Mouse (Mus musculus): ENCODE data around the gene Bcl9. TPM values are rescaled to one million over a fixed set of nuclear protein-coding genes. Genes with fewer than 3 reads are reported as not detected.
A peak's percentile ranks its signal among the peaks of the same experiment; 100 is the strongest.

Bcl9 gene
- polyA plus RNA-seq, 1 experiment from 2014 or later: 65.4 TPM

GRCm38 (mm10) chr3:97199261-97199660, 98.5 kb downstream of the Bcl9 start:
- ATAC-seq (ENCODE audit: insufficient read depth, low FRiP score, low TSS enrichment) (no peak), DNase-seq (ENCODE audit: low spot score) (no peak)
- no peak overlapping the region for H3K4me3 ChIP-seq (ENCODE audit: low read depth, low read length)
- no peak overlapping the region for H3K4me2 ChIP-seq (ENCODE audit: low read depth)
- H3K27me3 ChIP-seq (ENCODE audit: control insufficient read depth, insufficient read depth, low read length): no peaks in the 10 kb centered on the region
- WGBS: 18% methylated on average over 4 of the region's 4 CpGs
- no peaks in the 10 kb centered on the region for H3K36me3 ChIP-seq (ENCODE audit: control insufficient read depth, insufficient read depth, low read length)
- H3K4me1 ChIP-seq (ENCODE audit: control insufficient read depth, insufficient read depth, low read length): peaks cover 4% of the 10 kb centered on the region; the same call in 1 of the 2 replicates
- no peak overlapping the region for H3K9ac ChIP-seq (ENCODE audit: low read length)
- no peak overlapping the region for H3K27ac ChIP-seq (ENCODE audit: low read depth, low read length)
- H3K9me3 ChIP-seq (ENCODE audit: control insufficient read depth, low read length): no peaks in the 10 kb centered on the region

GRCm38 (mm10) chr3:97196571-97196970, 101.1 kb downstream of the Bcl9 start:
- H3K9me3 ChIP-seq (ENCODE audit: control insufficient read depth, low read length): no peaks in the 10 kb centered on the region
- no peak overlapping the region for H3K27ac ChIP-seq (ENCODE audit: low read depth, low read length)
- no peaks in the 10 kb centered on the region for H3K36me3 ChIP-seq (ENCODE audit: control insufficient read depth, insufficient read depth, low read length)
- no peak overlapping the region for H3K4me2 ChIP-seq (ENCODE audit: low read depth)
- no peak for ATAC-seq (ENCODE audit: insufficient read depth, low FRiP score, low TSS enrichment)
- no peak overlapping the region for H3K9ac ChIP-seq (ENCODE audit: low read length)
- no peaks in the 10 kb centered on the region for H3K27me3 ChIP-seq (ENCODE audit: control insufficient read depth, insufficient read depth, low read length)
- no peak for DNase-seq (ENCODE audit: low spot score)
- H3K4me1 ChIP-seq (ENCODE audit: control insufficient read depth, insufficient read depth, low read length): peaks cover 4% of the 10 kb centered on the region; the same call in 1 of the 2 replicates
- 92% methylated on average over 8 of the region's 8 CpGs for WGBS
- no peak overlapping the region for H3K4me3 ChIP-seq (ENCODE audit: low read depth, low read length)

- WGBS: 44% methylated on average over 10 of the region's 10 CpGs
- Histone ChIP-seq H3K36me3 (ENCODE audit: control insufficient read depth, insufficient read depth, low read length) (no peaks in the 10 kb centered on the region), H3K27me3 (ENCODE audit: control insufficient read depth, insufficient read depth, low read length) (no peaks in the 10 kb centered on the region), H3K4me3 (ENCODE audit: low read depth, low read length) (no peak overlapping the region), H3K4me2 (ENCODE audit: low read depth) (no peak overlapping the region), H3K9me3 (ENCODE audit: control insufficient read depth, low read length) (no peaks in the 10 kb centered on the region), H3K27ac (ENCODE audit: low read depth, low read length) (no peak overlapping the region), H3K4me1 (ENCODE audit: control insufficient read depth, insufficient read depth, low read length) (0 out of 2 replicates have a peak, but pooled peaks cover 7% of the 10 kb centered on the region), H3K9ac (ENCODE audit: low read length) (no peak overlapping the region)
- DNase-seq (ENCODE audit: low spot score): peak; percentile 73
- ATAC-seq (ENCODE audit: insufficient read depth, low FRiP score, low TSS enrichment): peak; percentile 43; the same call in 1 of the 2 replicates
Measured at GRCm38 (mm10) chr3:97185098-97185860, 112.4 kb downstream of the Bcl9 start.

GRCm38 (mm10) chr3:97183810-97184209, 113.9 kb downstream of the Bcl9 start:
- 48% methylated on average over 3 of the region's 3 CpGs for WGBS
- H3K27me3 ChIP-seq (ENCODE audit: control insufficient read depth, insufficient read depth, low read length): no peaks in the 10 kb centered on the region
- 0 out of 2 replicates have a peak, but pooled peaks cover 6% of the 10 kb centered on the region for H3K4me1 ChIP-seq (ENCODE audit: control insufficient read depth, insufficient read depth, low read length)
- H3K9ac ChIP-seq (ENCODE audit: low read length): no peak overlapping the region
- no peak overlapping the region for H3K27ac ChIP-seq (ENCODE audit: low read depth, low read length)
- H3K4me3 ChIP-seq (ENCODE audit: low read depth, low read length): no peak overlapping the region
- ATAC-seq (ENCODE audit: insufficient read depth, low FRiP score, low TSS enrichment): no peak
- H3K9me3 ChIP-seq (ENCODE audit: control insufficient read depth, low read length): no peaks in the 10 kb centered on the region
- no peak overlapping the region for H3K4me2 ChIP-seq (ENCODE audit: low read depth)
- H3K36me3 ChIP-seq (ENCODE audit: control insufficient read depth, insufficient read depth, low read length): no peaks in the 10 kb centered on the region
- DNase-seq (ENCODE audit: low spot score): no peak

GRCm38 (mm10) chr3:97180527-97180926, 117.2 kb downstream of the Bcl9 start:
- 0 out of 2 replicates have a peak, but pooled peaks cover 4% of the 10 kb centered on the region for H3K4me1 ChIP-seq (ENCODE audit: control insufficient read depth, insufficient read depth, low read length)
- H3K9me3 ChIP-seq (ENCODE audit: control insufficient read depth, low read length): no peaks in the 10 kb centered on the region
- no peak overlapping the region for H3K9ac ChIP-seq (ENCODE audit: low read length)
- no peak for ATAC-seq (ENCODE audit: insufficient read depth, low FRiP score, low TSS enrichment)
- no peaks in the 10 kb centered on the region for H3K27me3 ChIP-seq (ENCODE audit: control insufficient read depth, insufficient read depth, low read length)
- H3K36me3 ChIP-seq (ENCODE audit: control insufficient read depth, insufficient read depth, low read length): no peaks in the 10 kb centered on the region; the same call in 1 of the 2 replicates
- DNase-seq (ENCODE audit: low spot score): no peak
- no peak overlapping the region for H3K4me3 ChIP-seq (ENCODE audit: low read depth, low read length)
- WGBS: 48% methylated on average over 6 of the region's 6 CpGs
- no peak overlapping the region for H3K27ac ChIP-seq (ENCODE audit: low read depth, low read length)
- no peak overlapping the region for H3K4me2 ChIP-seq (ENCODE audit: low read depth)

GRCm38 (mm10) chr3:97178885-97179284, 118.8 kb downstream of the Bcl9 start:
- WGBS: 60% methylated on average over 6 of the region's 6 CpGs
- H3K4me2 ChIP-seq (ENCODE audit: low read depth): no peak overlapping the region
- DNase-seq (ENCODE audit: low spot score) (no peak), ATAC-seq (ENCODE audit: insufficient read depth, low FRiP score, low TSS enrichment) (no peak)
- no peak overlapping the region for H3K4me3 ChIP-seq (ENCODE audit: low read depth, low read length)
- H3K36me3 ChIP-seq (ENCODE audit: control insufficient read depth, insufficient read depth, low read length): no peaks in the 10 kb centered on the region; the same call in 1 of the 2 replicates
- 0 out of 2 replicates have a peak, but pooled peaks cover 4% of the 10 kb centered on the region for H3K4me1 ChIP-seq (ENCODE audit: control insufficient read depth, insufficient read depth, low read length)
- no peaks in the 10 kb centered on the region for H3K27me3 ChIP-seq (ENCODE audit: control insufficient read depth, insufficient read depth, low read length)
- H3K27ac ChIP-seq (ENCODE audit: low read depth, low read length): no peak overlapping the region
- H3K9me3 ChIP-seq (ENCODE audit: control insufficient read depth, low read length): no peaks in the 10 kb centered on the region
- H3K9ac ChIP-seq (ENCODE audit: low read length): no peak overlapping the region

GRCm38 (mm10) chr3:97172632-97173031, 125.1 kb downstream of the Bcl9 start:
- ATAC-seq (ENCODE audit: insufficient read depth, low FRiP score, low TSS enrichment) (no peak), DNase-seq (ENCODE audit: low spot score) (no peak)
- WGBS: 84% methylated on average over 5 of the region's 5 CpGs
- H3K27ac ChIP-seq (ENCODE audit: low read depth, low read length): no peak overlapping the region
- H3K36me3 ChIP-seq (ENCODE audit: control insufficient read depth, insufficient read depth, low read length): no peaks in the 10 kb centered on the region; the same call in 1 of the 2 replicates
- H3K4me1 ChIP-seq (ENCODE audit: control insufficient read depth, insufficient read depth, low read length): no peaks in the 10 kb centered on the region
- no peak overlapping the region for H3K4me2 ChIP-seq (ENCODE audit: low read depth)
- H3K27me3 ChIP-seq (ENCODE audit: control insufficient read depth, insufficient read depth, low read length): no peaks in the 10 kb centered on the region
- no peak overlapping the region for H3K9ac ChIP-seq (ENCODE audit: low read length)
- H3K4me3 ChIP-seq (ENCODE audit: low read depth, low read length): no peak overlapping the region
- H3K9me3 ChIP-seq (ENCODE audit: control insufficient read depth, low read length): no peaks in the 10 kb centered on the region

- Histone ChIP-seq H3K36me3 (ENCODE audit: control insufficient read depth, insufficient read depth, low read length) (no peaks in the 10 kb centered on the region; the same call in 1 of the 2 replicates), H3K27ac (ENCODE audit: low read depth, low read length) (no peak overlapping the region), H3K4me2 (ENCODE audit: low read depth) (no peak overlapping the region), H3K4me1 (ENCODE audit: control insufficient read depth, insufficient read depth, low read length) (no peaks in the 10 kb centered on the region), H3K4me3 (ENCODE audit: low read depth, low read length) (no peak overlapping the region), H3K27me3 (ENCODE audit: control insufficient read depth, insufficient read depth, low read length) (no peaks in the 10 kb centered on the region), H3K9ac (ENCODE audit: low read length) (no peak overlapping the region), H3K9me3 (ENCODE audit: control insufficient read depth, low read length) (no peaks in the 10 kb centered on the region)
- ATAC-seq (ENCODE audit: insufficient read depth, low FRiP score, low TSS enrichment) (no peak), DNase-seq (ENCODE audit: low spot score) (no peak)
- 78% methylated on average over 9 of the region's 9 CpGs for WGBS
Measured at GRCm38 (mm10) chr3:97172231-97172630, 125.5 kb downstream of the Bcl9 start.

- no peak overlapping the region for H3K9ac ChIP-seq (ENCODE audit: low read length)
- DNase-seq (ENCODE audit: low spot score) (no peak), ATAC-seq (ENCODE audit: insufficient read depth, low FRiP score, low TSS enrichment) (no peak)
- no peaks in the 10 kb centered on the region for H3K9me3 ChIP-seq (ENCODE audit: control insufficient read depth, low read length)
- 79% methylated on average over 6 of the region's 6 CpGs for WGBS
- no peaks in the 10 kb centered on the region for H3K4me1 ChIP-seq (ENCODE audit: control insufficient read depth, insufficient read depth, low read length)
- no peak overlapping the region for H3K4me2 ChIP-seq (ENCODE audit: low read depth)
- no peak overlapping the region for H3K4me3 ChIP-seq (ENCODE audit: low read depth, low read length)
- no peaks in the 10 kb centered on the region for H3K27me3 ChIP-seq (ENCODE audit: control insufficient read depth, insufficient read depth, low read length)
- H3K36me3 ChIP-seq (ENCODE audit: control insufficient read depth, insufficient read depth, low read length): no peaks in the 10 kb centered on the region
- no peak overlapping the region for H3K27ac ChIP-seq (ENCODE audit: low read depth, low read length)
Measured at GRCm38 (mm10) chr3:97171531-97171930, 126.2 kb downstream of the Bcl9 start.
